Mouse (Mus musculus) myocyte (in vitro differentiated cells): ENCODE measurements at regions not wholly inside any gene's neighbourhood (a gene's known extent, or its start where the extent isn't known, plus 50 kb on each side); places are given as distances from the start of the nearest gene placed in this dataset.

Experiments
- CEBPB ChIP-seq: IDR thresholded peaks from 2 replicates; pipeline ENCODE4 v1.6.1; 2011; ENCODE audit warnings: mild to moderate bottlenecking, moderate library complexity; ENCODE audit not compliant: poor library complexity, insufficient read depth, severe bottlenecking
- MAX ChIP-seq: IDR thresholded peaks from one replicate; pipeline ENCODE4 v1.6.1; 2011; ENCODE audit warnings: low read depth, mild to moderate bottlenecking, control low read depth
- MYOD1 ChIP-seq, 3 experiments: IDR thresholded peaks; one replicate each; pipeline ENCODE4 v1.6.1; 2011; ENCODE audit warnings: control low read depth in 2 of 3, low read depth in 2 of 3, mild to moderate bottlenecking in 2 of 3, moderate library complexity in 1 of 3; ENCODE audit not compliant: insufficient read length in 2 of 3, control insufficient read depth in 1 of 3
- MYOG ChIP-seq, 3 experiments: IDR thresholded peaks; one replicate each; pipeline ENCODE4 v1.6.1; 2011; ENCODE audit warnings: control low read depth in 2 of 3, low read depth in 2 of 3, mild to moderate bottlenecking in 2 of 3; ENCODE audit not compliant: insufficient read length in 2 of 3, control insufficient read depth in 1 of 3, insufficient read depth in 1 of 3
- POLR2A ChIP-seq: IDR thresholded peaks from one replicate; pipeline ENCODE4 v1.6.1; 2011; ENCODE audit warnings: low read depth, mild to moderate bottlenecking, control low read depth, moderate library complexity; ENCODE audit not compliant: insufficient read length
- POLR2AphosphoS2 ChIP-seq: IDR thresholded peaks from one replicate; pipeline ENCODE4 v1.6.1; 2011; ENCODE audit warnings: low read depth, control low read depth; ENCODE audit not compliant: insufficient read length
- SRF ChIP-seq: IDR thresholded peaks from one replicate; pipeline ENCODE4 v1.6.1; 2011; ENCODE audit warnings: low read depth; ENCODE audit not compliant: control insufficient read depth, insufficient read length
- TCF12 ChIP-seq: IDR thresholded peaks from one replicate; pipeline ENCODE4 v1.6.1; 2011; ENCODE audit warnings: mild to moderate bottlenecking, control low read depth; ENCODE audit not compliant: poor library complexity, insufficient read depth, severe bottlenecking
- USF1 ChIP-seq: IDR thresholded peaks from one replicate; pipeline ENCODE4 v1.6.1; 2011; ENCODE audit warnings: low read depth, mild to moderate bottlenecking, control low read depth, moderate library complexity

- TF ChIP-seq CEBPB = no peak
- no peak for TF ChIP-seq TCF12
- no peak for TF ChIP-seq POLR2AphosphoS2
- TF ChIP-seq SRF = no peak
- no peak for TF ChIP-seq POLR2A
- TF ChIP-seq MYOG (IDR thresholded peaks at IDR 0.05; ENCODE audit: control insufficient read depth in 1 of 3, insufficient read depth in 1 of 3, insufficient read length in 2 of 3, low read depth in 2 of 3) = peak in 1 of 3 experiments; percentile 25
- no peak for TF ChIP-seq MAX
- no peak for TF ChIP-seq USF1
- TF ChIP-seq MYOD1 (IDR thresholded peaks at IDR 0.05; ENCODE audit: control insufficient read depth in 1 of 3, insufficient read length in 2 of 3, low read depth in 2 of 3) = no peak
Measured at GRCm38 (mm10) chr10:96724436-96725175, 107.8 kb downstream of the Btg1 start.
